Mouse (Mus musculus): ENCODE measurements at regions not wholly inside any gene's neighbourhood (a gene's known extent, or its start where the extent isn't known, plus 50 kb on each side); places are given as distances from the start of the nearest gene placed in this dataset.

DNA sequence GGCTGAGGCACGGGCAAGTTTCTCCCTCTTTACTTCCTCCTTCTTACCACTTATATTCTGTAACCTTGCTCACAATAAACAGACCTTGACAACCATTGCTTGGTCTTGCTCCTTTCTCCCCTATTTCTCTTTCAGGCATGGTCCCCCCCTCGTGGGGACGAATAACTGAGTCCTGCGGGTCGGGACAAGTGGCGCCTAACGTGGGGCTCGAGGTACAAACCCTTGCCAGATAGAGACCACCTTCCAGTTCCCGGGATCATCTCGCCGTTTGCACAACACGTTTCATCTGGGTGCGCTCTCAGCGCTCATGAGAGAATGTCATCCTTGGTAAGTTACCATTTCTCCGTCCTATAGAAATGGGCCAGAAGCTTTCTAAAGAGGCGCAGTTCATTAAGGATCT is 79.6 kb upstream of the Foxn3 start:
- TF ChIP-seq CTCF (IDR thresholded peaks at IDR 0.05), result no peak
- no peak for TF ChIP-seq POLR2A (IDR thresholded peaks at IDR 0.05; ENCODE audit: insufficient read depth, low read depth, low read length)
- no peak for TF ChIP-seq EP300 (IDR thresholded peaks at IDR 0.05; ENCODE audit: insufficient read depth, low read depth, low read length)

All from heart, adult 2 months (tissue).